Mouse (Mus musculus): Measurements from ENCODE around the gene Bcl2. TPM values are rescaled to one million over a fixed set of nuclear protein-coding genes. Genes with fewer than 3 reads are reported as not detected.

Bcl2 gene
- total and polyA plus RNA-seq, 2 experiments from 2014 or later = 9.0 to 13.5 TPM

- Histone ChIP-seq H3K36me3 (ENCODE audit: insufficient read depth, low read length) (no peaks in the 10 kb centered on the region), H3K4me2 (ENCODE audit: low read depth, low read length, poor library complexity, severe bottlenecking) (no peak overlapping the region), H3K27ac (ENCODE audit: low read depth, low read length) (no peak overlapping the region), H3K4me3 (ENCODE audit: low read depth, low read length) (no peak overlapping the region), H3K27me3 (ENCODE audit: insufficient read depth, low read length) (no peaks in the 10 kb centered on the region), H3K9ac (replicated peaks; ENCODE audit: low read length, poor library complexity, severe bottlenecking) (no peak overlapping the region), H3K4me1 (ENCODE audit: insufficient read depth, low read length) (no peaks in the 10 kb centered on the region), H3K9me3 (ENCODE audit: low read length) (no peaks in the 10 kb centered on the region)
- no peak for TF ChIP-seq CTCF (IDR thresholded peaks at IDR 0.05)
- peak; percentile 47 for DNase-seq (ENCODE audit: low spot score)
- no peak for ATAC-seq (ENCODE audit: low FRiP score)
- 62% methylated on average over 8 of the region's 8 CpGs for WGBS
These were observed 47.7 kb downstream of the Bcl2 start for GRCm38 (mm10) chr1:106666140-106667088.

GRCm38 (mm10) chr1:106664978-106665377 lies 49.1 kb downstream of the Bcl2 start:
- 91% methylated on average over 1 of the region's 1 CpGs for WGBS
- Histone ChIP-seq H3K4me3 (ENCODE audit: low read depth, low read length) (no peak overlapping the region), H3K27ac (ENCODE audit: low read depth, low read length) (no peak overlapping the region), H3K36me3 (ENCODE audit: insufficient read depth, low read length) (no peaks in the 10 kb centered on the region), H3K9me3 (ENCODE audit: low read length) (no peaks in the 10 kb centered on the region), H3K9ac (replicated peaks; ENCODE audit: low read length, poor library complexity, severe bottlenecking) (no peak overlapping the region), H3K4me2 (ENCODE audit: low read depth, low read length, poor library complexity, severe bottlenecking) (no peak overlapping the region), H3K27me3 (ENCODE audit: insufficient read depth, low read length) (no peaks in the 10 kb centered on the region), H3K4me1 (ENCODE audit: insufficient read depth, low read length) (no peaks in the 10 kb centered on the region)
- DNase-seq (ENCODE audit: low spot score) = no peak
- ATAC-seq (ENCODE audit: low FRiP score) = no peak
- no peak for TF ChIP-seq CTCF (IDR thresholded peaks at IDR 0.05)

DNA sequence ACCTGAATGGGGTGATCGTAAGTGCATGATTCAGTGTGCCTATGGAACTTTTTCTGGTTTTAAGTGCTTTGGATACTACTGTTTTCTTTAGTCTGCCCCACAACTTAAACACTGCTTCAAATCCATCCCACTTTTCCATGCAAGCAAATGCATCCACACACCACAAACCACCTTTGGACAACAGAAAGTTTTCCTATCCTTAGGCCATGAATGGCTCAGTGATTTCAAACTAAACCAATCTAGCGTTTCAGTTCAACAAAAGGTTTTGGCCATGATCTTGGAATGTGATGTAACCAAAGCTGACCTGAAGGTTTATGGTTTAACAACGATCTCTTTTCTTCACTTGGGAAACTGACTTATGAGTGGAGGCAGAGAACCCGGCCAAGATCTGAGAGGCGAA lies 51.6 kb downstream of the Bcl2 start:
- no peak overlapping the region for H3K4me2 ChIP-seq (ENCODE audit: low read depth, low read length, poor library complexity, severe bottlenecking)
- H3K9me3 ChIP-seq (ENCODE audit: low read length) = no peaks in the 10 kb centered on the region
- no peak overlapping the region for H3K9ac ChIP-seq (replicated peaks; ENCODE audit: low read length, poor library complexity, severe bottlenecking)
- no peak overlapping the region for H3K4me3 ChIP-seq (ENCODE audit: low read depth, low read length)
- whole genome bisulfite sequencing = 87% methylated on average over 5 of the region's 5 CpGs
- no peak for TF ChIP-seq CTCF (IDR thresholded peaks at IDR 0.05)
- no peaks in the 10 kb centered on the region for H3K27me3 ChIP-seq (ENCODE audit: insufficient read depth, low read length)
- H3K4me1 ChIP-seq (ENCODE audit: insufficient read depth, low read length) = no peaks in the 10 kb centered on the region
- no peaks in the 10 kb centered on the region for H3K36me3 ChIP-seq (ENCODE audit: insufficient read depth, low read length)
- no peak overlapping the region for H3K27ac ChIP-seq (ENCODE audit: low read depth, low read length)
- ATAC-seq (ENCODE audit: low FRiP score) (no peak), DNase-seq (ENCODE audit: low spot score) (no peak)

DNA sequence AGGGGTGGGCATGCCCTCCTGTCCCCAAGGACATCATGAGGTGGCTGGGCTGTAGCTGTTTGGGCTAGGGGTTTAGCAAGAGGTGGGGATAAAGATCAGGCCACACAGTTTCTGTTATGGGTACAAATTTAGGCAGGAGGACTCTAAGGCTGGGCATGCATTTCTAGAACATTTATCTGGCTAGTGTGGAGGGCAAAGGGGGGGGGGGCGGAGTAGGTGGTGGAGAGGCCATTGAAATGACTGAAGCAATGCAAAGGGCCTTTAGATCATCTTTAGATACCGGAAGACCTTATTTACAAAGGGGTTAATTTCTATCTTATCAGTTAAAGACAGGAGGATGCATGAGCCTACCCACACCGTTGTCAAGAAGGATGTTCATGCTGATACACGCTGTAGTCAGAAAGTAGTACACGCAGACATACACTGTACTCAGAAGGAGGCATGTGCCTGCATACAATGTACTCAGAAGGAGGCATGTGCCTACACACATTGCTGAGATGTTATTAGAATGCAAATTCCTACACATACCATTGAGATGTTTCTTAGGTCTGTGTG lies 55.7 kb downstream of the Bcl2 start:
- no peak for TF ChIP-seq CTCF (IDR thresholded peaks at IDR 0.05)
- DNase-seq (ENCODE audit: low spot score) = no peak
- Histone ChIP-seq H3K9me3 (ENCODE audit: low read length) (no peaks in the 10 kb centered on the region), H3K9ac (replicated peaks; ENCODE audit: low read length, poor library complexity, severe bottlenecking) (no peak overlapping the region), H3K27ac (ENCODE audit: low read depth, low read length) (no peak overlapping the region), H3K4me2 (ENCODE audit: low read depth, low read length, poor library complexity, severe bottlenecking) (no peak overlapping the region), H3K4me3 (ENCODE audit: low read depth, low read length) (no peak overlapping the region), H3K36me3 (ENCODE audit: insufficient read depth, low read length) (no peaks in the 10 kb centered on the region), H3K4me1 (ENCODE audit: insufficient read depth, low read length) (no peaks in the 10 kb centered on the region), H3K27me3 (ENCODE audit: insufficient read depth, low read length) (no peaks in the 10 kb centered on the region)
- 89% methylated on average over 5 of the region's 5 CpGs for WGBS
- no peak for ATAC-seq (ENCODE audit: low FRiP score)

DNA sequence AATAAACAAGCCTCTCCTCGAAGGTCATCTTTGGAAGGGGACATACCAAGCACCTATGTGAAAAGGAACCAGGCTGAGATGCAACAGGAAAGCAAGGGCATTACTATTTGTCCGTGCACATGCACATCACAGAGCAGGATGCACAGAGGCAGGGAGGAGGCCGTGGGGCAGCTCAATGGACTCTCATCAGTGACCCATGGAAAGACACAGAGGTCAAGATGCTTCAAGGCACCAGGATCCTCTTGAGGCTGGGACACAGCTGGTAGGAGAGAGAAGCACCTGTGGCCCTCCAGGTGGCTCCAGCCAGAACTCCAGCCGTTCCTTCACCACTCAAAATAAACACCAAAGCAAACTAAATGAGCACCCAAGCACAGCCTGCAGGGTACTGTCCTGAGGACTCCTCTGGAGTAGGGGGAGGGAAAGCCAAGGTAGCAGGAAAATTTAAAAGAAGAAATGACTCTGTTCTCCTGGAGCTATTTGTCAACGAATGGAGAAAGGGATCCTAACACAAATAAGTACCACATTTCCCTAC lies 57.8 kb downstream of the Bcl2 start:
- no peaks in the 10 kb centered on the region for H3K27me3 ChIP-seq (ENCODE audit: insufficient read depth, low read length)
- H3K9ac ChIP-seq (replicated peaks; ENCODE audit: low read length, poor library complexity, severe bottlenecking) = no peak overlapping the region
- no peak overlapping the region for H3K27ac ChIP-seq (ENCODE audit: low read depth, low read length)
- ATAC-seq (ENCODE audit: low FRiP score) (no peak), DNase-seq (ENCODE audit: low spot score) (no peak)
- H3K4me2 ChIP-seq (ENCODE audit: low read depth, low read length, poor library complexity, severe bottlenecking) = no peak overlapping the region
- H3K36me3 ChIP-seq (ENCODE audit: insufficient read depth, low read length) = no peaks in the 10 kb centered on the region
- no peak overlapping the region for H3K4me3 ChIP-seq (ENCODE audit: low read depth, low read length)
- H3K4me1 ChIP-seq (ENCODE audit: insufficient read depth, low read length) = no peaks in the 10 kb centered on the region
- H3K9me3 ChIP-seq (ENCODE audit: low read length) = no peaks in the 10 kb centered on the region
- 83% methylated on average over 5 of the region's 5 CpGs for WGBS
- no peak for TF ChIP-seq CTCF (IDR thresholded peaks at IDR 0.05)

- Histone ChIP-seq H3K9me3 (ENCODE audit: low read length) (no peaks in the 10 kb centered on the region), H3K4me1 (ENCODE audit: insufficient read depth, low read length) (peaks cover 6% of the 10 kb centered on the region; the same call in 1 of the 2 replicates), H3K9ac (replicated peaks; ENCODE audit: low read length, poor library complexity, severe bottlenecking) (no peak overlapping the region), H3K4me2 (ENCODE audit: low read depth, low read length, poor library complexity, severe bottlenecking) (no peak overlapping the region), H3K36me3 (ENCODE audit: insufficient read depth, low read length) (no peaks in the 10 kb centered on the region), H3K4me3 (ENCODE audit: low read depth, low read length) (no peak overlapping the region), H3K27me3 (ENCODE audit: insufficient read depth, low read length) (no peaks in the 10 kb centered on the region), H3K27ac (ENCODE audit: low read depth, low read length) (no peak overlapping the region)
- DNase-seq (ENCODE audit: low spot score) (no peak), ATAC-seq (ENCODE audit: low FRiP score) (no peak)
- no peak for TF ChIP-seq CTCF (IDR thresholded peaks at IDR 0.05)
- 87% methylated on average over 6 of the region's 6 CpGs for WGBS
These were observed 59.8 kb downstream of the Bcl2 start for GRCm38 (mm10) chr1:106654254-106654653.

All from midbrain, postnatal 0 days (tissue).